Mouse (Mus musculus) 3134 (cell line): ENCODE data around the gene Ftl1.
A peak's percentile ranks its signal among the peaks of the same experiment; 100 is the strongest.
"Not testable (repeated sequence)": the region's sequence is repeated elsewhere in the genome, so short reads cannot be mapped to it uniquely, and the experiment has no call there.

Experiments
- DNase-seq: peaks from one replicate; pipeline ENCODE4 v3.0.0-alpha.2; 2011; ENCODE audit warnings: low spot score; ENCODE audit not compliant: insufficient read length; ENCODE audit errors: extremely low read depth

The Ftl1 gene

DNA sequence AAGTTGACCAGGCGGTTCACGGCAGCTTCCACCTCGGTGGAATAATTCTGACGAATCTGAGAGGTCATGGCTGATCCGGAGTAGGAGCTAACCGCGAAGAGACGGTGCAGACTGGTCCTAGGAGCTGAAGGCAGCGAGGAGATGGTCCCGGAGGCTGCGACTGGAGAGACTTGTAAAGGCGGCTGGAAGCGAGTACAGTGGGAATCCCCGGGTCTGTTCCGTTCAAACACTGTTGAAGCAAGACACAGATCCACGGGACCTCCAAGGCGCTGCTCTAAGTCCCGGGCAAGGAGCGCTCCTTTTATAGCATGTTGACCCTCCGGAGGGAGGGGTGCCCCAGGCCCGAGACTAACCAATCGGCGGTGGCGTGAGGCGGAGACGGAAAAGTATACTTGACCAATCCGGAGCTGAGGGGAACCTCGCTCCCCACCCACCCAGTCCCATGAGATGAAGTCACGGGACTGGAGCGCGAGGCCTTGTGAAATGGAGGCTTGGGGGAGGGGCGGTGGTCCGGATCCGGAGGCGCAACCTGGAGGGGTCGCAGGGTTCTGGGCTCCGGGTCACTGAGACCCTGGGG, at the start of gene Ftl1:
TSS of gene Ftl1 (minus strand) at position 321 of the 577 bp plus-strand sequence.
- peak; percentile 95 for DNase-seq

- DNase-seq = peak; percentile 35
Observed at GRCm38 (mm10) chr7:45509181-45509882, 49.6 kb upstream of the Ftl1 start.

- DNase-seq = no peak
Observed at GRCm38 (mm10) chr7:45508561-45508960, 48.9 kb upstream of the Ftl1 start.

DNA sequence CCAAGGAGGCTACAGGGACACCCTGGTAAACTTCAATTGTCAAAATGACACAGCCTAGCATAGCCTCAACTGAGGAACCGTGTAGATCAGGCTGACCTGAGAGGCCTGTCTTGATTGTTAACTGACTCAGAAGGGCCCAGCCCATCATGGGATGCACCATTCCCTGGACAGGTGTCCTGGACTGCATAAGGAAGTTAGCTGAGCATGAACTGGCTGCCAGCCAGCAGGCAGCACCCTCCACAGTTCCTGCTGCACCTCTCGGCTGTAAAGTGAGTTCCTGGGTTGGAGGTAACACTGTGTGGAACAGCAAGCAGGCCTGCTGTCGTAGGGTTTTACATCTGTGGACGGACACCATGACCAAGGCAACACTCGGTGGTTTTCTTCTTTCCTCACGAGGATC, 47.9 kb upstream of the Ftl1 start:
- DNase-seq = no peak

GRCm38 (mm10) chr7:45498427-45498826, 38.7 kb upstream of the Ftl1 start:
- DNase-seq = no peak

DNA sequence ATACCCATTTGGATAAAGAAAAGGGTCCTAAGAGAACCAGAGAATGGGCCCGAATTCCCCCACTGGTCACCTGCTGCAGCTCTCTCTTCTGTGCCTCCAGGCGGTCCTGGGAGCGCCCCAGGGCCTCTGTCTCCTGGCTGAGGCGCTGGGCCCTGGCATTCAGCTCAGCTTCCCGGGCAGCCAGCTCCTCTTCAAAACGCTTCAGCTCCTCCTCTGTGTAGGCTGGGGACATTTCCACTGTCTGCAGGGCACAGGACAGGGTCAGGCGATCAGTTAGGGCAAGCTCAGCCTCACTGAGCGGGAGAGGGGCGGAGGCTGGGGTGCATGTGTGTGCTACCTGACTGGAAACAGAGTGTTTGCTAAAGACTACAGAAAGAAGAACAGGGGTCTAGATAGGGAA, 34.9 kb upstream of the Ftl1 start:
- no peak for DNase-seq

- no peak for DNase-seq
Observed at GRCm38 (mm10) chr7:45492951-45493350, 33.3 kb upstream of the Ftl1 start.

DNA sequence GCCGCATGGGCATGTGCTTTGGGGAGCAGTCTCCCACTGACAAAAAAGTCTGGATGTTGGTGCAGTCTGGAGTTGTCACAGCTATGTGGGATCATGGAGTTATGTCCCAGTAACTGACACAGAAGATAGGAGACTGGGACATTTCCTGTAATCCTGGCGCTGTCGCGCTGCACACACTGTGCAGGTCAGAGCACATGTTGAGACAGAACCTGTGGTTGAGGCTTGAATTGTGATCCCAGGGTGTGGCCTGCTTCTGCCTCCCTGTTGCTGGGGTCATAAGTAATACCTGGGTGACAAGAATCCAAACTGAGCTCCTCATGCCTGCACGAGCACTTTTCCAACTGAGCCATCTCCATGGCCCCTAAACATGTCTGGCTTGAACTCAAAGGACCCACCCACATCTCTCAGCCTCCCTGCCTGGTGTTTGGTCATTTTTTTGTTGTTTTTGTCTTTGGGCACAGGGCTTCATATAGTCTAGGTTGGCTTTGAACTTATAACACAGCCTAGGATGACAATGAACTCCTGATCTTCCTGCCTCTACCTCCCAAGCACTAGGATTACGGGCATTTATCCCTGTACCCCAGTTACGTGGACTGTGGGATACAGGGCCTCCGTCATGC, 32.7 kb upstream of the Ftl1 start:
- no peak for DNase-seq

- no peak for DNase-seq
Observed at GRCm38 (mm10) chr7:45491264-45491663, 31.6 kb upstream of the Ftl1 start.

- no peak for DNase-seq
Observed at GRCm38 (mm10) chr7:45490822-45491221, 31.1 kb upstream of the Ftl1 start.

- no peak for DNase-seq
Observed at GRCm38 (mm10) chr7:45489578-45489977, 29.9 kb upstream of the Ftl1 start.

- DNase-seq = no peak
Observed at GRCm38 (mm10) chr7:45488293-45489204, 28.9 kb upstream of the Ftl1 start, which contains the start of gene Dhdh. Gene Dhdh, minus strand, starts transcription at chr7:45488805.

DNA sequence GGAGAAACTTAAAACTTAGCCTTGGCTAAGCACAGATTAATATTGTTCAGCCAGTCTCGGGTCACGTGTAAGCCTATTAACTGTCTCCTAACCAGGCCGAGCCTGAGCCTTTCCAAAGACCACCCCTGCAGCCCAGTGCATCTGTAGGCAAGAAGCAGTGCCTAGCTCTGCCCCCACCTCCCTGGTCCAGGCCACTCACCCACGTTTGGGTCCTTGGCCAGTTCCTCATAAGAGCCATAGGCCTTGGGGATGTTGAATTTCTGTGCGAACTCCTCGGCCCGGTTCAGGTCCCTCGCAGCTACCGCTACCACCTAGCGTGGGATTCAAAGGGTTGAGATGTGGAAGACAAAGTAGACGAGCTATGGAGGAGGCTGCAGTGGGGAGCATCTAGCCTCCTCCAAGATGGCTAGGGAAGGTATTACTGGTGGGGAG, 28.2 kb upstream of the Ftl1 start:
- DNase-seq = no peak

GRCm38 (mm10) chr7:45486761-45487415, 27.2 kb upstream of the Ftl1 start, which contains the start of gene Gm45808:
Gene Gm45808, minus strand, starts transcription at chr7:45486811.
- DNase-seq = no peak

- DNase-seq = no peak
Observed at GRCm38 (mm10) chr7:45486158-45486557, 26.5 kb upstream of the Ftl1 start.

GRCm38 (mm10) chr7:45484985-45485384, 25.3 kb upstream of the Ftl1 start:
- DNase-seq = not testable (repeated sequence)

- no peak for DNase-seq
Observed at GRCm38 (mm10) chr7:45482166-45482565, 22.5 kb upstream of the Ftl1 start.

- no peak for DNase-seq
Observed at GRCm38 (mm10) chr7:45481374-45481927, 21.8 kb upstream of the Ftl1 start, which contains the start of gene Tulp2. Gene Tulp2, plus strand, starts transcription at chr7:45481877.

- not testable (repeated sequence) for DNase-seq
Observed at GRCm38 (mm10) chr7:45480310-45480709, 20.6 kb upstream of the Ftl1 start.

DNA sequence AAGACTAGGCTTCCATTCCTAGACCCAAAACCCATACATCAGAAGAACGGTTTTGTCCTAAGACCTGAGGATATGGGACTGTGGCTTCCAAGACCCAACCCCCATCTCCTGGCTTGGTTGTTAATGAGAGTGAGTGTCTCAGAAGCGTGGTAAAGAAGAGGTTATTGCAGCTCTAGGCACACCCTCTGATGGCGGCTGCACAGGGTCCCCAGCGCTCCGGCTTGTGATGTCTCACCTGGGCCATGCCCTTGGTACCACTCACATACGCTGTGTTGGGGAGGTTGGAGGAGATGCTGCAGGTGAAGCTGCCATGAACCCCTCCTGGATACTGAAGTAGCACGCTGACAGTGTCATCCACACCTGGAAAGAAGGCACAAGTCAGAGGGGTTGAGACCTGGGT, 19.1 kb upstream of the Ftl1 start:
- DNase-seq = no peak
